Mouse (Mus musculus): Measurements from ENCODE around the gene Hspa12b. TPM values are rescaled to one million over a fixed set of nuclear protein-coding genes. Genes with fewer than 3 reads are reported as not detected.
A peak's percentile ranks its signal among the peaks of the same experiment; 100 is the strongest.

The Hspa12b gene
- polyA plus RNA-seq, 1 experiment from 2014 or later, result 5.0 TPM

- 97% methylated on average over 3 of the region's 3 CpGs for WGBS
- no peak for ATAC-seq (ENCODE audit: insufficient read depth, low FRiP score, low TSS enrichment)
- peaks cover 28% of the 10 kb centered on the region for H3K36me3 ChIP-seq (ENCODE audit: control insufficient read depth, insufficient read depth, low read length)
These were observed 22.1 kb downstream of the Hspa12b start for GRCm38 (mm10) chr2:131149254-131149578.

GRCm38 (mm10) chr2:131152166-131152730, 25.2 kb downstream of the Hspa12b start:
- 90% methylated on average over 7 of the region's 7 CpGs for WGBS
- no peak overlapping the region for H3K27ac ChIP-seq (ENCODE audit: low read depth, low read length)
- H3K4me2 ChIP-seq (ENCODE audit: low read depth), result no peak overlapping the region
- no peaks in the 10 kb centered on the region for H3K4me1 ChIP-seq (ENCODE audit: control insufficient read depth, insufficient read depth, low read length)
- H3K36me3 ChIP-seq (ENCODE audit: control insufficient read depth, insufficient read depth, low read length), result peaks cover 11% of the 10 kb centered on the region
- no peaks in the 10 kb centered on the region for H3K9me3 ChIP-seq (ENCODE audit: control insufficient read depth, low read length)
- H3K4me3 ChIP-seq (ENCODE audit: low read depth, low read length), result no peak overlapping the region
- DNase-seq (ENCODE audit: low spot score) (no peak), ATAC-seq (ENCODE audit: insufficient read depth, low FRiP score, low TSS enrichment) (no peak)
- no peaks in the 10 kb centered on the region for H3K27me3 ChIP-seq (ENCODE audit: control insufficient read depth, insufficient read depth, low read length)
- H3K9ac ChIP-seq (ENCODE audit: low read length), result no peak overlapping the region

More at GRCm38 (mm10) chr2:131149254-131149578, 22.1 kb downstream of the Hspa12b start:
- Histone ChIP-seq H3K4me2 (ENCODE audit: low read depth) (no peak overlapping the region), H3K27ac (ENCODE audit: low read depth, low read length) (no peak overlapping the region), H3K4me3 (ENCODE audit: low read depth, low read length) (no peak overlapping the region), H3K9me3 (ENCODE audit: control insufficient read depth, low read length) (no peaks in the 10 kb centered on the region), H3K27me3 (ENCODE audit: control insufficient read depth, insufficient read depth, low read length) (no peaks in the 10 kb centered on the region), H3K4me1 (ENCODE audit: control insufficient read depth, insufficient read depth, low read length) (no peaks in the 10 kb centered on the region), H3K9ac (ENCODE audit: low read length) (no peak overlapping the region)
- DNase-seq (ENCODE audit: low spot score), result no peak

GRCm38 (mm10) chr2:131154036-131154435, 27.0 kb downstream of the Hspa12b start:
- H3K4me1 ChIP-seq (ENCODE audit: control insufficient read depth, insufficient read depth, low read length), result 0 out of 2 replicates have a peak, but pooled peaks cover 5% of the 10 kb centered on the region
- no peak overlapping the region for H3K4me3 ChIP-seq (ENCODE audit: low read depth, low read length)
- H3K27me3 ChIP-seq (ENCODE audit: control insufficient read depth, insufficient read depth, low read length), result no peaks in the 10 kb centered on the region
- no peak overlapping the region for H3K27ac ChIP-seq (ENCODE audit: low read depth, low read length)
- WGBS, result 90% methylated on average over 4 of the region's 4 CpGs
- no peaks in the 10 kb centered on the region for H3K9me3 ChIP-seq (ENCODE audit: control insufficient read depth, low read length)
- H3K9ac ChIP-seq (ENCODE audit: low read length), result no peak overlapping the region
- no peak overlapping the region for H3K4me2 ChIP-seq (ENCODE audit: low read depth)
- ATAC-seq (ENCODE audit: insufficient read depth, low FRiP score, low TSS enrichment) (no peak), DNase-seq (ENCODE audit: low spot score) (no peak)
- H3K36me3 ChIP-seq (ENCODE audit: control insufficient read depth, insufficient read depth, low read length), result peaks cover 6% of the 10 kb centered on the region

GRCm38 (mm10) chr2:131156987-131157386, 29.9 kb downstream of the Hspa12b start:
- no peak overlapping the region for H3K27ac ChIP-seq (ENCODE audit: low read depth, low read length)
- ATAC-seq (ENCODE audit: insufficient read depth, low FRiP score, low TSS enrichment) (no peak), DNase-seq (ENCODE audit: low spot score) (no peak)
- H3K27me3 ChIP-seq (ENCODE audit: control insufficient read depth, insufficient read depth, low read length), result no peaks in the 10 kb centered on the region
- H3K4me3 ChIP-seq (ENCODE audit: low read depth, low read length), result no peak overlapping the region
- no peaks in the 10 kb centered on the region for H3K9me3 ChIP-seq (ENCODE audit: control insufficient read depth, low read length)
- no peaks in the 10 kb centered on the region; the same call in 1 of the 2 replicates for H3K36me3 ChIP-seq (ENCODE audit: control insufficient read depth, insufficient read depth, low read length)
- WGBS, result 90% methylated on average over 7 of the region's 7 CpGs
- H3K4me1 ChIP-seq (ENCODE audit: control insufficient read depth, insufficient read depth, low read length), result 0 out of 2 replicates have a peak, but pooled peaks cover 10% of the 10 kb centered on the region
- H3K9ac ChIP-seq (ENCODE audit: low read length), result no peak overlapping the region
- no peak overlapping the region for H3K4me2 ChIP-seq (ENCODE audit: low read depth)

GRCm38 (mm10) chr2:131159491-131159910, 32.4 kb downstream of the Hspa12b start:
- Histone ChIP-seq H3K9me3 (ENCODE audit: control insufficient read depth, low read length) (no peaks in the 10 kb centered on the region), H3K9ac (ENCODE audit: low read length) (peak overlapping the region; percentile 81), H3K4me1 (ENCODE audit: control insufficient read depth, insufficient read depth, low read length) (0 out of 2 replicates have a peak, but pooled peaks cover 10% of the 10 kb centered on the region), H3K27me3 (ENCODE audit: control insufficient read depth, insufficient read depth, low read length) (no peaks in the 10 kb centered on the region), H3K27ac (ENCODE audit: low read depth, low read length) (peak overlapping the region; percentile 90), H3K36me3 (ENCODE audit: control insufficient read depth, insufficient read depth, low read length) (no peaks in the 10 kb centered on the region), H3K4me3 (ENCODE audit: low read depth, low read length) (peak overlapping the region; percentile 71), H3K4me2 (ENCODE audit: low read depth) (peak overlapping the region; percentile 93)
- ATAC-seq (ENCODE audit: insufficient read depth, low FRiP score, low TSS enrichment), result peak; percentile 72
- 0% methylated on average over 18 of the region's 18 CpGs for WGBS
- no peak for DNase-seq (ENCODE audit: low spot score)

GRCm38 (mm10) chr2:131159938-131160581, 33.0 kb downstream of the Hspa12b start, which contains the start of gene 1700037H04Rik:
Gene 1700037H04Rik (minus strand): TSS chr2:131160081.
- DNase-seq (ENCODE audit: low spot score) (peak; percentile 98), ATAC-seq (ENCODE audit: insufficient read depth, low FRiP score, low TSS enrichment) (peak; percentile 97)
- H3K36me3 ChIP-seq (ENCODE audit: control insufficient read depth, insufficient read depth, low read length), result no peaks in the 10 kb centered on the region
- H3K27ac ChIP-seq (ENCODE audit: low read depth, low read length), result peak within 1 kb of the TSS; percentile 90
- WGBS, result under 1% methylated on average over 54 of the region's 54 CpGs
- peak within 1 kb of the TSS; percentile 71 for H3K4me3 ChIP-seq (ENCODE audit: low read depth, low read length)
- H3K27me3 ChIP-seq (ENCODE audit: control insufficient read depth, insufficient read depth, low read length), result no peaks in the 10 kb centered on the region
- peak within 1 kb of the TSS; percentile 93 for H3K4me2 ChIP-seq (ENCODE audit: low read depth)
- H3K9me3 ChIP-seq (ENCODE audit: control insufficient read depth, low read length), result no peaks in the 10 kb centered on the region
- H3K4me1 ChIP-seq (ENCODE audit: control insufficient read depth, insufficient read depth, low read length), result 0 out of 2 replicates have a peak, but pooled peaks cover 10% of the 10 kb centered on the region
- peak within 1 kb of the TSS; percentile 81 for H3K9ac ChIP-seq (ENCODE audit: low read length)

- peak overlapping the region; percentile 79 for H3K9ac ChIP-seq (ENCODE audit: low read length)
- H3K27ac ChIP-seq (ENCODE audit: low read depth, low read length), result peak overlapping the region; percentile 90
- ATAC-seq (ENCODE audit: insufficient read depth, low FRiP score, low TSS enrichment), result no peak
- peak overlapping the region; percentile 71 for H3K4me3 ChIP-seq (ENCODE audit: low read depth, low read length)
- H3K4me2 ChIP-seq (ENCODE audit: low read depth), result peak overlapping the region; percentile 83
- WGBS, result under 1% methylated on average over 17 of the region's 17 CpGs
- H3K36me3 ChIP-seq (ENCODE audit: control insufficient read depth, insufficient read depth, low read length), result no peaks in the 10 kb centered on the region
- peak; percentile 48 for DNase-seq (ENCODE audit: low spot score)
- no peaks in the 10 kb centered on the region for H3K27me3 ChIP-seq (ENCODE audit: control insufficient read depth, insufficient read depth, low read length)
- H3K4me1 ChIP-seq (ENCODE audit: control insufficient read depth, insufficient read depth, low read length), result 0 out of 2 replicates have a peak, but pooled peaks cover 10% of the 10 kb centered on the region
- no peaks in the 10 kb centered on the region for H3K9me3 ChIP-seq (ENCODE audit: control insufficient read depth, low read length)
These were observed 33.6 kb downstream of the Hspa12b start for GRCm38 (mm10) chr2:131160671-131161111.

GRCm38 (mm10) chr2:131163924-131164323, 36.8 kb downstream of the Hspa12b start:
- no peak overlapping the region for H3K27ac ChIP-seq (ENCODE audit: low read depth, low read length)
- H3K36me3 ChIP-seq (ENCODE audit: control insufficient read depth, insufficient read depth, low read length), result no peaks in the 10 kb centered on the region
- 0 out of 2 replicates have a peak, but pooled peaks cover 5% of the 10 kb centered on the region for H3K4me1 ChIP-seq (ENCODE audit: control insufficient read depth, insufficient read depth, low read length)
- ATAC-seq (ENCODE audit: insufficient read depth, low FRiP score, low TSS enrichment) (no peak), DNase-seq (ENCODE audit: low spot score) (no peak)
- H3K27me3 ChIP-seq (ENCODE audit: control insufficient read depth, insufficient read depth, low read length), result no peaks in the 10 kb centered on the region
- H3K9me3 ChIP-seq (ENCODE audit: control insufficient read depth, low read length), result no peaks in the 10 kb centered on the region
- no peak overlapping the region for H3K9ac ChIP-seq (ENCODE audit: low read length)
- H3K4me2 ChIP-seq (ENCODE audit: low read depth), result no peak overlapping the region
- no peak overlapping the region for H3K4me3 ChIP-seq (ENCODE audit: low read depth, low read length)
- 73% methylated on average over 7 of the region's 7 CpGs for WGBS

- Histone ChIP-seq H3K27ac (ENCODE audit: low read depth, low read length) (no peak overlapping the region), H3K27me3 (ENCODE audit: control insufficient read depth, insufficient read depth, low read length) (peaks cover 8% of the 10 kb centered on the region), H3K4me2 (ENCODE audit: low read depth) (no peak overlapping the region), H3K36me3 (ENCODE audit: control insufficient read depth, insufficient read depth, low read length) (no peaks in the 10 kb centered on the region), H3K4me1 (ENCODE audit: control insufficient read depth, insufficient read depth, low read length) (0 out of 2 replicates have a peak, but pooled peaks cover 2% of the 10 kb centered on the region), H3K9me3 (ENCODE audit: control insufficient read depth, low read length) (no peaks in the 10 kb centered on the region), H3K9ac (ENCODE audit: low read length) (no peak overlapping the region), H3K4me3 (ENCODE audit: low read depth, low read length) (no peak overlapping the region)
- DNase-seq (ENCODE audit: low spot score) (no peak), ATAC-seq (ENCODE audit: insufficient read depth, low FRiP score, low TSS enrichment) (no peak)
- 86% methylated on average over 2 of the region's 2 CpGs for WGBS
These were observed 39.1 kb downstream of the Hspa12b start for GRCm38 (mm10) chr2:131166172-131166571.

Data from neural tube, embryonic 11.5 days (tissue).